Mouse (Mus musculus) heart, adult 8-10 months (tissue): ENCODE data around the gene Iqschfp. TPM values are rescaled to one million over a fixed set of nuclear protein-coding genes. Genes with fewer than 3 reads are reported as not detected.
A peak's percentile ranks its signal among the peaks of the same experiment; 100 is the strongest.

ENCODE experiments used
- DNase-seq: peaks from one replicate; pipeline ENCODE4 v3.0.0; 2022; ENCODE audit warnings: low spot score
- total RNA-seq, 4 experiments: library from RNA; stranded (reverse); gene quantifications; 2 replicates each; pipeline ENCODE4 v1.2.4; 2022

Gene Iqschfp
- total RNA-seq, 4 experiments from 2014 or later, result not detected

- DNase-seq, result no peak
These were observed 443.5 kb downstream of the Iqschfp start for GRCm38 (mm10) chr3:68335501-68335900.

GRCm38 (mm10) chr3:68350624-68351023, 458.6 kb downstream of the Iqschfp start:
- no peak for DNase-seq

GRCm38 (mm10) chr3:68351461-68351860, 459.4 kb downstream of the Iqschfp start:
- no peak for DNase-seq

- DNase-seq, result no peak
These were observed 460.9 kb downstream of the Iqschfp start for GRCm38 (mm10) chr3:68352961-68353360.

- no peak for DNase-seq
These were observed 461.5 kb downstream of the Iqschfp start for GRCm38 (mm10) chr3:68353492-68353891.

GRCm38 (mm10) chr3:68356516-68356915, 464.5 kb downstream of the Iqschfp start:
- DNase-seq, result no peak

- no peak for DNase-seq
These were observed 476.0 kb downstream of the Iqschfp start for GRCm38 (mm10) chr3:68368029-68368428.

GRCm38 (mm10) chr3:68372925-68373324, 480.9 kb downstream of the Iqschfp start:
- no peak for DNase-seq

- DNase-seq, result peak; percentile 4
These were observed 483.1 kb downstream of the Iqschfp start for GRCm38 (mm10) chr3:68375100-68375508.

GRCm38 (mm10) chr3:68377452-68378198, 485.6 kb downstream of the Iqschfp start:
- no peak for DNase-seq

- no peak for DNase-seq
These were observed 486.8 kb downstream of the Iqschfp start for GRCm38 (mm10) chr3:68378799-68379198.

GRCm38 (mm10) chr3:68379242-68379641, 487.2 kb downstream of the Iqschfp start:
- DNase-seq, result no peak

GRCm38 (mm10) chr3:68383672-68384071, 491.6 kb downstream of the Iqschfp start:
- DNase-seq, result no peak

GRCm38 (mm10) chr3:68385544-68385943, 493.5 kb downstream of the Iqschfp start:
- no peak for DNase-seq

- DNase-seq, result no peak
These were observed 496.0 kb downstream of the Iqschfp start for GRCm38 (mm10) chr3:68388023-68388422.

GRCm38 (mm10) chr3:68393578-68393977, 501.5 kb downstream of the Iqschfp start:
- no peak for DNase-seq

GRCm38 (mm10) chr3:68398691-68399090, 506.7 kb downstream of the Iqschfp start:
- no peak for DNase-seq

GRCm38 (mm10) chr3:68400121-68400520, 508.1 kb downstream of the Iqschfp start:
- DNase-seq, result no peak

GRCm38 (mm10) chr3:68403343-68403742, 511.3 kb downstream of the Iqschfp start:
- DNase-seq, result peak; percentile 4

- DNase-seq, result peak; percentile 7
These were observed 511.8 kb downstream of the Iqschfp start for GRCm38 (mm10) chr3:68403783-68404217.

GRCm38 (mm10) chr3:68405724-68406123, 513.7 kb downstream of the Iqschfp start:
- no peak for DNase-seq

GRCm38 (mm10) chr3:68412262-68412661, 520.2 kb downstream of the Iqschfp start:
- DNase-seq, result no peak

GRCm38 (mm10) chr3:68419792-68420191, 527.8 kb downstream of the Iqschfp start:
- no peak for DNase-seq

- no peak for DNase-seq
These were observed 528.9 kb downstream of the Iqschfp start for GRCm38 (mm10) chr3:68420927-68421326.
